Mouse (Mus musculus) frontal cortex, adult 2 months (tissue): ENCODE results near the gene Fat3. TPM values are rescaled to one million over a fixed set of nuclear protein-coding genes. Genes with fewer than 3 reads are reported as not detected.

Experiments used
- DNase-seq, 2 experiments: peaks; one replicate each; pipeline ENCODE4 v3.0.0; 2022; ENCODE audit warnings: low spot score in 1 of 2; ENCODE audit errors: extremely low spot score in 1 of 2
- polyA plus RNA-seq: library from polyadenylated mRNA; depleted of rRNA; stranded (reverse); fragments of >200 nt; gene quantifications from 2 replicates; pipeline ENCODE4 v1.2.3, GENCODE M21; 2012

Gene Fat3
- polyA plus RNA-seq, 1 experiment, result 39.0 TPM

DNA sequence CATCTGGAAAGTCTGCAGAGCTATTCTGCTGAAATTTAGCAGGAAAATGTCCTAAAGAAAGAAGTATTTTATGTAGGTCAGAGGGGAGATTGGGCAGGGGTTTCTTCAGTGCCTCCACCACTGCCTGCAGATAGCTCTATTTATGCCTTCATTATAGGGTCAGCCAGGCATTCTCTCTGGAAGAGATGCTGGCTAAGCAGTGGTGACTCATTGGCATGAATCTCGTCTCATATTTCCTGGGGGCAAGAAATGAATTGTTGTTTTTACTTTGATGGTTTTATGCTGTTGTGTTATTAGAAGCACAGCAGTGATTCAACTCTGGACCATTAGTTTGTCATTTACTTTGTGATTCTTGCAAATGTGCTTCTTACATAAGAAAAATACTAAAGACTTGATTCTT is 588.4 kb downstream of the Fat3 start:
- no peak for DNase-seq

- no peak for DNase-seq
These were observed 591.5 kb downstream of the Fat3 start for GRCm38 (mm10) chr9:15909397-15910113.

GRCm38 (mm10) chr9:15903948-15904750 is 596.9 kb downstream of the Fat3 start:
- peak in 1 of 2 experiments; percentile 39 for DNase-seq

GRCm38 (mm10) chr9:15898112-15898511 is 603.0 kb downstream of the Fat3 start:
- no peak for DNase-seq

DNA sequence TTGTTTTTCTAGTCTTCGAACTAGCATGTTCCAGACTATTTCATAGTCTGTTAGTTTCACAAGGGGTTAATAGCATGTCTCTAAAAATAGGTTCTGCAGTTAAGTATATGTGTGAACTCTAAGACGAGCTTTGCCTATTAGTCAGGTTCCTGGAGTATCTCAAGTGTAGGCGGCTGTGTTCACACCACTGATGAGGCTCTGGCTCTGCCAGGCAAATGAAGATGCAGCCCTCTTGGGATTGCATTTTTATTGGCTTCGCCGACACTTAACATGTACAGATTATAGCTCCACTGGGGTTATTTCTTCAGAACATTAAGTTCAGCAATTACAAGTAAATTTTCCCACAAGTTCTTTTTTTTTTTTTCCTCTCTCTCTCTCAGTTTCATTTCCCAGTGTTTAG is 614.3 kb downstream of the Fat3 start:
- peak; percentile 28 to 64 for DNase-seq

- no peak for DNase-seq
These were observed 620.3 kb downstream of the Fat3 start for GRCm38 (mm10) chr9:15880754-15881153.

DNA sequence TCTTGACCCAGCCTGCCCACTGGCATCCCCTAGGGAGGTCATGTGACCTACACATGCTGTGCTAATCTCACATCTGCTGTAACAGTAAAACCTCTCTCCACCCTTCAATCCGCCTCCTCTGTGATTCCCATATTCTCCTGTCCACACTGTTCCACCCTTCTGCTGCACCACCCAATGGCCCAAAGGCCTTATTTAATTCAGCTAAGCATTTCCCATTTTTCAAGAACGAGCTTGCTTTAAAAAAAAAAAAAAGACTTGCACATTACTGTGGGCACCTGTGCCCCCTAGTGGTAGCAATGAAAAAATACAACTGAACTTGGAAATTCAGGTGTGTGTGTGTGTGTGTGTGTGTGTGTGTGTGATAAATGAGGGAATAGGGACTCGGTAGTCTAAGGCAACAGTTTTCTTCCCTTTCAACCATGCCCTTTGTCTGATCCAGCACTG is 620.9 kb downstream of the Fat3 start:
- peak in 1 of 2 experiments; percentile 40 for DNase-seq

DNA sequence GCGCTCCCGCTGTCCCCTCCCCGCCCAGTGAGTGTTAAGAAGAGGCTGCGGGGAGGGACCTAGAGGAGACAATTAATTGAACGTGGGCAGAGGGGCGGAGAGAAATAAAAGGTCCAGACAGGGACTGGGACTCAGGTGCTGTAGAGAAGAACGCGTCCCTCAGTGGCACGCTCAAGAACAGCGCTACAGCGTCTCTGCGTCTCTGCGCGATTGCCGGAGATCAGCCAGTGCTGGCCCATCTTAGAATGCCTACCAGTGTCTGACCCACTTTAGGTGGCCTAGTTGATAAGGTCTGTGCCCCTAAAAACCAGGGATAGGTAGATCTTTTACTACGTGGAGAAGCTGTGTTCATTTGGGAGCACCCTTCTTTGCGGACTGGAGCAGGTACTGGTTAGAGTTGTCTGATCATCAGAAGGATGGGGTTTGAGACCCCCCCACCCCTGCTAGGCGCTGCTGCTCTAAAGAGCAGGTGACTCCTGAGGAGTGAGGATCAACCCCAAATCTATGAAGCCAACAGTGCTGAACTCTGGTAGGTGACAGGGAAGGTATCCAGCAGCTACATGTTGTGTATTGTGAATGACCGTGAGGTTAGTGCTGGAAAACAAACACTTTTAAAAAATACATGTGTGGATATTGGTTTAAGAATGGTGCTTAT is 626.5 kb downstream of the Fat3 start, which contains the start of gene Mtnr1b:
Gene Mtnr1b, minus strand, starts transcription at position 51 of the 655 bp plus-strand sequence.
- DNase-seq, result no peak

- DNase-seq, result no peak
These were observed 631.1 kb downstream of the Fat3 start for GRCm38 (mm10) chr9:15870013-15870412.

DNA sequence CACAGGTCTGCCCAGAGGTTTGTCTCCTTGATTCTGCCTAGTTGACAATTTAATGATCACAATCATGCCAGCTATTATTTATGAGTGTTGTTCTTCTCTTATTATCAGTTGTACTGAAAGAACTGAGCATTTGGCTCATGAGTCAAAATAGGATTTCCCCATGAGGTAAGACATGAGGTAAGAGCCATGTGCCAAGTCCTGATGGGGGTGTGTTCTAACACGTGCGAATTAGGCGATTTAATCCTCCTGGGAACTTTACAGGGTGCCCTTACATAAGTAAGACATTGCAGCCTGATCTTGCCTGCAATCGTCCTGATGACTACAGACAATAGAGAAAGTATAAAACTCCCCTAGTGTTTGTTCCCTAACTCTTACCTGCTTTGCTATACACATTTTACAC is 631.6 kb downstream of the Fat3 start:
- DNase-seq, result no peak

- no peak for DNase-seq
These were observed 634.6 kb downstream of the Fat3 start for GRCm38 (mm10) chr9:15866280-15867072.

- DNase-seq, result no peak
These were observed 639.7 kb downstream of the Fat3 start for GRCm38 (mm10) chr9:15861402-15861801.
